Mouse (Mus musculus): ENCODE data around the gene Rhox2b. TPM values are rescaled to one million over a fixed set of nuclear protein-coding genes. Genes with fewer than 3 reads are reported as not detected.
"Not testable (repeated sequence)": the region's sequence is repeated elsewhere in the genome, so short reads cannot be mapped to it uniquely, and the experiment has no call there.

The Rhox2b gene
- polyA plus RNA-seq (2016; fragmentation: Nextera tagmentation; extraction: Ambion mirVana): not detected in 2 replicates

GRCm38 (mm10) chrX:37411767-37412166 is at the start of gene Rhox2b:
Rhox2b (plus strand) TSS chrX:37412067.
- not testable (repeated sequence) for H3K27me3 ChIP-seq (ENCODE audit: low read depth, poor library complexity, severe bottlenecking)
- WGBS: no CpG with 5 or more reads among the region's 9 CpGs

GRCm38 (mm10) chrX:37379728-37380127 is 32.1 kb upstream of the Rhox2b start, which contains the start of gene Rhox3a2:
Rhox3a2 (plus strand) TSS chrX:37380028.
- not testable (repeated sequence) for DNase-seq (ENCODE audit: low spot score); H3K36me3 ChIP-seq; H3K27ac ChIP-seq; H3K27me3 ChIP-seq (ENCODE audit: low read depth, poor library complexity, severe bottlenecking); H3K9me3 ChIP-seq (replicated peaks); H3K4me1 ChIP-seq; H3K4me3 ChIP-seq
- WGBS: no CpG with 5 or more reads among the region's 1 CpGs

More at GRCm38 (mm10) chrX:37411767-37412166, at the start of gene Rhox2b:
- not testable (repeated sequence) for H3K9me3 ChIP-seq (replicated peaks); H3K27ac ChIP-seq; H3K36me3 ChIP-seq; H3K4me1 ChIP-seq; H3K4me3 ChIP-seq; DNase-seq (ENCODE audit: low spot score)

GRCm38 (mm10) chrX:37390548-37390947 is 21.3 kb upstream of the Rhox2b start, which contains the start of gene Rhox4a2:
Rhox4a2 (plus strand) TSS chrX:37390848.
- 95% methylated on average over 9 of the region's 16 CpGs for WGBS
- H3K27ac ChIP-seq; H3K27me3 ChIP-seq (ENCODE audit: low read depth, poor library complexity, severe bottlenecking); H3K9me3 ChIP-seq (replicated peaks); H3K4me1 ChIP-seq; H3K4me3 ChIP-seq; DNase-seq (ENCODE audit: low spot score); H3K36me3 ChIP-seq: not testable (repeated sequence)

GRCm38 (mm10) chrX:37432194-37432593 is 20.3 kb downstream of the Rhox2b start, which contains the start of gene Rhox4b:
Rhox4b (plus strand) TSS chrX:37432494.
- not testable (repeated sequence) for H3K4me1 ChIP-seq; H3K9me3 ChIP-seq (replicated peaks); H3K36me3 ChIP-seq; DNase-seq (ENCODE audit: low spot score); H3K4me3 ChIP-seq; H3K27me3 ChIP-seq (ENCODE audit: low read depth, poor library complexity, severe bottlenecking); H3K27ac ChIP-seq
- WGBS: 92% methylated on average over 14 of the region's 15 CpGs

- H3K4me1 ChIP-seq; H3K36me3 ChIP-seq; H3K9me3 ChIP-seq (replicated peaks); DNase-seq (ENCODE audit: low spot score); H3K4me3 ChIP-seq; H3K27me3 ChIP-seq (ENCODE audit: low read depth, poor library complexity, severe bottlenecking); H3K27ac ChIP-seq: not testable (repeated sequence)
- 100% methylated on average over 8 of the region's 10 CpGs for WGBS
These were observed 41.5 kb downstream of the Rhox2b start, which contains the start of gene Rhox2c for GRCm38 (mm10) chrX:37453380-37453779. Rhox2c (plus strand) TSS chrX:37453680.

- not testable (repeated sequence) for H3K36me3 ChIP-seq; H3K9me3 ChIP-seq (replicated peaks); H3K27ac ChIP-seq; H3K4me3 ChIP-seq; H3K4me1 ChIP-seq; H3K27me3 ChIP-seq (ENCODE audit: low read depth, poor library complexity, severe bottlenecking); DNase-seq (ENCODE audit: low spot score)
- WGBS: 94% methylated on average over 3 of the region's 4 CpGs
These were observed 46.4 kb downstream of the Rhox2b start, which contains the start of gene Rhox3c for GRCm38 (mm10) chrX:37458285-37458684. Rhox3c (plus strand) TSS chrX:37458585.

Other genes with a start within 250 kb of the Rhox2b start
- not detected in 2 replicates for gene Akap14, start 243.2 kb upstream of the Rhox2b start, polyA plus RNA-seq (2016; fragmentation: Nextera tagmentation; extraction: Ambion mirVana)
- gene Ndufa1, start 220.9 kb upstream of the Rhox2b start, polyA plus RNA-seq (2016; fragmentation: Nextera tagmentation; extraction: Ambion mirVana): 329 and 348 TPM in 2 replicates
- 9.4 and 11.4 TPM in 2 replicates for gene Rnf113a1, start 220.8 kb upstream of the Rhox2b start, polyA plus RNA-seq (2016; fragmentation: Nextera tagmentation; extraction: Ambion mirVana)
- gene Gm9, start 201.0 kb upstream of the Rhox2b start, polyA plus RNA-seq (2016; fragmentation: Nextera tagmentation; extraction: Ambion mirVana): not detected in 2 replicates
- gene Rhox1, start 189.8 kb upstream of the Rhox2b start, polyA plus RNA-seq (2016; fragmentation: Nextera tagmentation; extraction: Ambion mirVana): not detected in 2 replicates
- not detected in 2 replicates for gene Rhox2a, start 167.1 kb upstream of the Rhox2b start, polyA plus RNA-seq (2016; fragmentation: Nextera tagmentation; extraction: Ambion mirVana)
- gene Rhox3a, start 162.1 kb upstream of the Rhox2b start, polyA plus RNA-seq (2016; fragmentation: Nextera tagmentation; extraction: Ambion mirVana): not detected in 2 replicates
- gene Rhox4a, start 146.7 kb upstream of the Rhox2b start, polyA plus RNA-seq (2016; fragmentation: Nextera tagmentation; extraction: Ambion mirVana): not detected in 2 replicates
- not detected in 2 replicates for gene Rhox3a2, start 32.0 kb upstream of the Rhox2b start, polyA plus RNA-seq (2016; fragmentation: Nextera tagmentation; extraction: Ambion mirVana)
- not detected in 2 replicates for gene Rhox4a2, start 21.2 kb upstream of the Rhox2b start, polyA plus RNA-seq (2016; fragmentation: Nextera tagmentation; extraction: Ambion mirVana)
- gene Rhox4b, start 20.4 kb downstream of the Rhox2b start, polyA plus RNA-seq (2016; fragmentation: Nextera tagmentation; extraction: Ambion mirVana): not detected in 2 replicates
- gene Rhox2c, start 41.6 kb downstream of the Rhox2b start, polyA plus RNA-seq (2016; fragmentation: Nextera tagmentation; extraction: Ambion mirVana): not detected in 2 replicates
- gene Rhox3c, start 46.5 kb downstream of the Rhox2b start, polyA plus RNA-seq (2016; fragmentation: Nextera tagmentation; extraction: Ambion mirVana): not detected in 2 replicates
- not detected in 2 replicates for gene Rhox4c, start 68.3 kb downstream of the Rhox2b start, polyA plus RNA-seq (2016; fragmentation: Nextera tagmentation; extraction: Ambion mirVana)
- not detected in 2 replicates for gene Rhox2d, start 81.4 kb downstream of the Rhox2b start, polyA plus RNA-seq (2016; fragmentation: Nextera tagmentation; extraction: Ambion mirVana)
- not detected in 2 replicates for gene Rhox4d, start 102.3 kb downstream of the Rhox2b start, polyA plus RNA-seq (2016; fragmentation: Nextera tagmentation; extraction: Ambion mirVana)
- gene Rhox2e, start 118.4 kb downstream of the Rhox2b start, polyA plus RNA-seq (2016; fragmentation: Nextera tagmentation; extraction: Ambion mirVana): not detected in 2 replicates
- gene Rhox3e, start 130.0 kb downstream of the Rhox2b start, polyA plus RNA-seq (2016; fragmentation: Nextera tagmentation; extraction: Ambion mirVana): not detected in 2 replicates
- gene Rhox4e, start 145.3 kb downstream of the Rhox2b start, polyA plus RNA-seq (2016; fragmentation: Nextera tagmentation; extraction: Ambion mirVana): not detected in 2 replicates
- not detected in 2 replicates for gene Rhox2f, start 159.3 kb downstream of the Rhox2b start, polyA plus RNA-seq (2016; fragmentation: Nextera tagmentation; extraction: Ambion mirVana)
- not detected in 2 replicates for gene Rhox3f, start 168.9 kb downstream of the Rhox2b start, polyA plus RNA-seq (2016; fragmentation: Nextera tagmentation; extraction: Ambion mirVana)
- gene Rhox4f, start 195.6 kb downstream of the Rhox2b start, polyA plus RNA-seq (2016; fragmentation: Nextera tagmentation; extraction: Ambion mirVana): not detected in 2 replicates
- not detected in 2 replicates for gene Rhox3g, start 216.5 kb downstream of the Rhox2b start, polyA plus RNA-seq (2016; fragmentation: Nextera tagmentation; extraction: Ambion mirVana)
- gene Rhox2g, start 231.4 kb downstream of the Rhox2b start, polyA plus RNA-seq (2016; fragmentation: Nextera tagmentation; extraction: Ambion mirVana): not detected in 2 replicates
- gene Rhox4g, start 239.3 kb downstream of the Rhox2b start, polyA plus RNA-seq (2016; fragmentation: Nextera tagmentation; extraction: Ambion mirVana): not detected in 2 replicates

Measured in limb, embryonic 10.5 days (tissue).